Mouse (Mus musculus) natural killer cell, adult 2 months (primary cell): ENCODE results near the gene Cisd3.
A peak's percentile ranks its signal among the peaks of the same experiment; 100 is the strongest.
"Not testable (repeated sequence)": the region's sequence is repeated elsewhere in the genome, so short reads cannot be mapped to it uniquely, and the experiment has no call there.

Experiments used
- DNase-seq, 2 experiments: peaks; one replicate each; pipeline ENCODE4 v3.0.0; 2022; ENCODE audit warnings: low spot score in 2 of 2

Cisd3 gene

DNA sequence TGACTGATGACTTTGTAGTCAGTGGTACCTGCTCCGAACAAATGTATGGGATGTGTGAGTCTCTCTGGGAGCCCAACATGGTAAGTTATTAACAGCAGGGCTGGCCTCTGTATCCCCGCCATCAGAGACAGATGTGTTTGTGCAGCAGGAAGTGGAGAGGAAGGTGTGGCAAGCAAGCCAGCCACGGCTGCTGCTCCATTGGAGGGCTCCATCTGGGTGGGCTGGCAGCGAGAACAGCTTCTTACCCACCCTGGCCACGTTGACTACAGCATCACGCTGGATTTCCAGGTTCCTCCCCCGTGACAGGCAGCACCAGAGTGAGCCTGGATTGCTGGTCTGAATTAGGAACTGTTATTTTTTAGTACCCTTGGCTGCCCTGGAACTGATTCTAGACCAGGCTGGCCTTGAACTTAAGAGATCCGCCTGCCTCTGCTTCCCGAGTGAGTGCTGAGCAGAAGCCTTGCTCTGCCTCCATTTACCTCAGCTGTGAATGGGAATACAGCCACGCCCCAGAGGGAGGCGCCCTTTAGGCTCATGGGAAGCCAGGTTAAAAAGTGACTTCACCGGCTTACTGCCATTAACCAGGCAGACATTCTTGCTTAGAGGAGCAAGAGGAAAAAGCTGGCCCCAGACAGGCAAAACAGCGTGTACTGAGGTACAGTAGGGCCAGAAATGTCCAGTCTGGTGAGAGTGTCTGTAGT, 25.7 kb downstream of the Cisd3 start:
- peak; percentile 33 to 54 for DNase-seq

- no peak for DNase-seq
Measured at GRCm38 (mm10) chr11:97712286-97712685, 26.7 kb downstream of the Cisd3 start.

- no peak for DNase-seq
Measured at GRCm38 (mm10) chr11:97713896-97714295, 28.3 kb downstream of the Cisd3 start.

DNA sequence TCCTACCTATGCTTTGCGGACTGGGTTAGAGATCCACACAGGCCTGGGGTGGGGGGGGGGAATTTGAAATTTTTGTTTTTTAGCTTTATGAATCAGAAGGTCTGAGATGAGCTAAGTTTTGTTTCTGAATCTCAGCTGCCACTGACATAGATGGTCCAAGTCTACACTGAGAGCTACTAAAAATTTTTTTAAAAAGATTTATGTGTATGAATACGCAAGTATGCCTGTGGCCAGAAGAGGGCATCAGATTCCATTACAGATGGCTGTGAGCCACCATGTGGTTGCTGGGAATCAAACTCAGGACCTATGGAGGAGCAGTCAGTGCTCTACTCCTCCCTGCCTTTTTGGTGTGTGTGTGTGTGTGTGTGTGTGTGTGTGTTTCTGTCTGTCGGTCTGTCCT, 28.7 kb downstream of the Cisd3 start:
- no peak for DNase-seq

DNA sequence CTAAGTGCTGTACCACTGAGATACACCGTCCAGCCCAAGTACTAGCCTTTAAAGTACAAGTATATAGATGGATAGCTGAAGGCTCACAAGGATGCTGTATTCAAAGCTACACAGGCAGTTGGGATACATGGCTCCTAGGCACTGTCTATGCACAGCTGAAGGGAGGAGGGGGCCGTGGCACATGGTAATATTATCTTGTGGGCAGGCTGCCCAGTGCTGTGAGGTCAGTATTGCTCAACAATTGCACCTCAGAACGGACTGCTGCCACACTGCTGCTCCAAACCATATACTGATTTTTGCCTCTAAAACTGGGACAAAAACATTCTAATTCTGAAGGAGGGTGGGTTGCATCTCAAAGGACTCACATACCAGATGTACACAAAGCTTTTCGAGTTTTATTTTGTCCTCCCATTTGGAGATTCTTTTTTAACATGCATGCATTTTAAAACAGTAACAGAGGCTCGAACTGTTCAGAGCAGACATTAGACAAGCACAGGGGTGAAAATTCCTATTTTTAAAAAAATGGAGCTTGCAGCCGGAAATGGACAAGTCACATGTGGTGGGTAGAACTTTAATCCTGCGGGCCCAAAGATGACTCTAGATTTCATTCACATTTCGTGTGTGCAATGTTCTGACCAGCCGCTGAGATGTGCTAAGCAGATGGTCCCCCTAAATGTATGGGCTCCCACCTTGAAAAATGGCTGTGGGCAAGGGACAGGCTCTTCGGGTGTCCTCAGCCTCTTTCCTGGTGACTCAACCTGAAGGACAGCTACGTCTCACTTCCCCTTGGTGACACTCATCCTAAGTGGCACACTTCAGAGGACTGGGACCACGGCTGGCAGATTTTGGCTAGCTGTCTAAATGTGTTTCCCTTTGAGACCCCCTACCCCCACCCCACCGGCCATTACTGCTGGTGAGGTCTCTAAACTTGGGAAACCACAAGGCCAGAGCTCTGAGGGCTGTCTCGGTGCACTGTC, 29.4 kb downstream of the Cisd3 start:
- no peak for DNase-seq

DNA sequence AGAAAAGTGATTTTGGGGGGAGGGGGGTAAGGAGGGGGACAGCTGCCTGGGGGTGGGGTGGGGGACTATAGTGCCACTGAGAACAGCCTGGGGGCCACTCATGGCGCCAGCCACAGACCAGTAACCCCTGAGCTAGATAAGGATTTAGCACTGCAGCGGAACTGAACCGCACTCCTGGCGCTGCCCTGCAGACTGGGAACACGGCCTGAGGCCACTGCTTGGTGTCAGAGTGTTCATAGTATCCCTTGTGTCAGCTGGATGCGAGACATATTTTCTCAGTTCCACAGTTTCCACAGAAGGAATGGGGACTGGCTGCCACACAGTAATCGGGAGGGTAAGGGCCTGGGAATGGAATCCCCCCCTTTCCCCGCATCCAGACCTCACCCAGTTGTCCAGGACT, 30.4 kb downstream of the Cisd3 start:
- DNase-seq, result no peak

DNA sequence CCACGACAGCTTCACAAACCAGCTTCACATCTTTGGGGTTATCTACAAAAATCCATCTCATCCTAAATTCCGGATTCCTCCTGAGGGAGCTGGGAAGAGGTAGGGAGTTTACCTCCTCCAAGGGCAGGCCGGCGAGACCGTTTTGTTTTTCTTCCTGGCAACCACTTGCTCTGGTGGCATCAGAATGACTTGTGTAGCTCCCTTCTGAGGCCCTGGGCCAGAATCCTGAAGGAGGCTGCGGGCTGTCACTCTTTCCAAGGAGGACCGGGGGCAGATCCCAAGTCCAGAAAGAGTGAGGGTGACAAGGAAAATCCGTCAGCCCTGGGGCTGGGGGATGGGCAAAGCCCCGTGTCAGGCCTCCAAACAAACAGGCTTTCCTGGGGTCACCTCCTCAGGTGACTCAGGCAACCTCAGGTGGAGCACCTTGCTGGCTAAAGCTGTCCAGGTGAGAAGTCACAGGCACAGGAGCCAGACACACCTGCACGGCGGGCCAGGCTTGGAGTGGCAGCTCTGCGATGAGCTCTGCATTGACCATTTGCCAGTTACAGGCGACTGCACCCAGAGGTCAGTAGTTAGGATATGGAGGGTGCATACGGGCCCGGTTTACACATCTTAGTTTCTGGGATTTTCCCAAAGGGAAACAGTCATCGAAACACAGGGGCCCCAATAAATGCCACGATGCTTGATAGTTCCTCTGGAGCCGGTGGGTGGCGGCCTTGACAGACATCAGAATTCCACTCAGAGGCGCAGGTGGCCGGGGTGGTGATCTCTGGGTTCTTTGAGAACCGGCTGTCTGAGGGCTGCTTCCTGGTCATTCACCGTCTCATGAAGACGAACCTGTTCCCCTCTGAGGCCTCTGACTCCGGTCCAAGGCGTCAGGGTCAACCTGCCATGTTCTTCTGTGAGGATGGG, 32.0 kb downstream of the Cisd3 start:
- DNase-seq, result no peak

DNA sequence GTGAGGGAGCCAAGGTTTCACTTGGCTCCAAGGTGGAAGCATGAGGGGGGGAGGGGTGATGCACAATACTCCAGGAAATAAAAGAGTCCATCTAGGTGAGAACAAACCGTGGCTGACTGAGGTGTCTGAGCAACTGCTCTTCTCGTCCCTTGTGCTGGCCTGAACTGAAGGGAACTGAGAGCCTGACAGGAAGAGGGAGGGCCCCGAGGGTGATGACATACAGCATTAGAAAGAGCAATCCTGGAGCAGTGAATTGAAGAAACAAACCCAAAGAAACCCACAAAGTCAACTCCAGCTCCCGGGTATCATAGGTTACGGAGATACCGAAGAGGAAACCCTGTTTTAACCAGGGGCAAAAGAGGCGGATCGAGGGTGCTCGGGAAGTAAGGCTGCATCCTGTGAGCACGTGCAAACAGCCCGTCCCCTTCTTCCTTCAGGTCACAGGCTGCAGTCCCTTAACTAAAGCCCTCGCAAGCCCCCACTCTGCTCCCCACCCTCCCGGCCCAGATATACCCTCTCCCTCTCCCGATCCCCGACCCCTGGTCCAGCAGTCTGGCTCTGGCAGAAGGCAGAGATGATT, 32.7 kb downstream of the Cisd3 start:
- DNase-seq, result peak; percentile 54 to 63

- DNase-seq, result peak; percentile 59 to 72
Measured at GRCm38 (mm10) chr11:97719041-97719440, 33.4 kb downstream of the Cisd3 start.

- no peak for DNase-seq
Measured at GRCm38 (mm10) chr11:97721338-97721737, 35.7 kb downstream of the Cisd3 start.

GRCm38 (mm10) chr11:97723709-97724108, 38.1 kb downstream of the Cisd3 start:
- DNase-seq, result no peak

GRCm38 (mm10) chr11:97728311-97728710, 42.7 kb downstream of the Cisd3 start:
- DNase-seq, result peak; percentile 79 to 87

DNA sequence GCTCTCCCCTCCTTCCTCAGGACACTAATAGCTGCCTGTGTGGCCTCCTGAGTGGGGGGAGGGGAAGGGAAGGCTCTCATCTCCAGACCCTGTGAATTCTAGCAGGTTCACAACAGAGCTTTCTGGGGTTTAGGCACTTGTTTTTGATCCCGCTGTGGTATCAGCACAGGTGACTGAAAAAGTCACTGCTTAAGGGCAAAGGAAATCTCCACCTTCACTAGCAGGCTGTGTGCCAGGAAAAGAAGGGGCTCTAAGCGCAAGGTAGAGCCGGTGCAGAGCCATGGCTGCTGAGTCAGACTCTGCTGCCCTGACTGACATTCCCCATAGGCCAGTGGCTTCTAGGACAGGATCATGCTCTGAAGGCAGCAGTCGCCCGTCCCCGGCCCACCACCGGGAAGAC, 43.1 kb downstream of the Cisd3 start:
- DNase-seq, result no peak

GRCm38 (mm10) chr11:97733689-97734088, 48.1 kb downstream of the Cisd3 start:
- no peak for DNase-seq

DNA sequence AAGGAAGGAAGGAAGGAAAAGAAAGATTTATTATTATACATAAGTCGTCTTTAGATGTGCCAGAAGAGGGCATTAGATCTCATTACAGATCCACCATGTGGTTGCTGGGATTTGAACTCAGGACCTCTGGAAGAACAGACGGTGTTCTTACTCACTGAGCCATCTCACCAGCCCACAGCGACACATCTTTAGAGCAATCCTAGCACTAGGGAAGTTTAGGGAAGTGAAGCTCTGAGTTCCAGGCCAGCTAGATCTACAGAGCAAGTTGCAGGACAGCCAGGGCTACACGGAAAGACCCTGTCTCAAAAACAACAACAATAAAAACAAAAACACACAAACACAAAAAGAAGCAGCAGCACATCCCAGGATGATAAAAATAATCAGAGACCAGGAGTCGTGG, 49.2 kb downstream of the Cisd3 start:
- not testable (repeated sequence) for DNase-seq

DNA sequence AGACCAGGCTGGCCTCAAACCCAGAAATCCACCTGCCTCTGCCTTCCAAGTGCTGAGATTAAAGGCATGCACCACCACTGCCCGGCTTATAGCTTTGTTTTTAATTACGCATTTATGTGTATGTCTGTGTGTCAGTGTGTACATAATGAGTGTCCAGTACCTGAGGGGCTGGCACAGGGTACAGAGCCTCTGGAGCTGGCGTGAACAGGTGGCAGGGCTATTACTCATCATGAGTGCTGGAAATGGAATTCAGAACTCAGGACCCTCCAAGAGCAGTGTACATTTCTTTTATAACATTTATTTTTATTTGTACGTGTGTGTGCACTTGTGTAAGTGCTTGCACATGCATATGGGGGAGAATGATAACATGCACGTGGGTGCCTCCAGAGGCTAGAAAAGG, 51.0 kb downstream of the Cisd3 start:
- no peak for DNase-seq

GRCm38 (mm10) chr11:97737600-97737999, 52.0 kb downstream of the Cisd3 start:
- no peak for DNase-seq
